Mouse (Mus musculus): ENCODE results near the gene Cyb5r2.

Gene Cyb5r2

GRCm38 (mm10) chr7:107720771-107721170, 37.1 kb downstream of the Cyb5r2 start:
- DNase-seq: no peak

GRCm38 (mm10) chr7:107714067-107714466, 43.8 kb downstream of the Cyb5r2 start:
- DNase-seq: no peak

GRCm38 (mm10) chr7:107712743-107713142, 45.1 kb downstream of the Cyb5r2 start:
- DNase-seq: no peak

- DNase-seq: peak; percentile 93
Observed at GRCm38 (mm10) chr7:107708491-107709112, 49.2 kb downstream of the Cyb5r2 start.

- DNase-seq: peak; percentile 65
Observed at GRCm38 (mm10) chr7:107707650-107708049, 50.2 kb downstream of the Cyb5r2 start.

- peak; percentile 73 for DNase-seq
Observed at GRCm38 (mm10) chr7:107705941-107706340, 51.9 kb downstream of the Cyb5r2 start.

GRCm38 (mm10) chr7:107702461-107703380, 55.1 kb downstream of the Cyb5r2 start:
- no peak for DNase-seq

- DNase-seq: no peak
Observed at GRCm38 (mm10) chr7:107700646-107701045, 57.2 kb downstream of the Cyb5r2 start.

- DNase-seq: peak; percentile 87
Observed at GRCm38 (mm10) chr7:107699926-107700325, 57.9 kb downstream of the Cyb5r2 start.
